Mouse (Mus musculus) heart, adult 8-10 months (tissue): ENCODE results near the gene Exoc3l2. TPM values are rescaled to one million over a fixed set of nuclear protein-coding genes. Genes with fewer than 3 reads are reported as not detected.

Source experiments
- DNase-seq: peaks from one replicate; pipeline ENCODE4 v3.0.0; 2022; ENCODE audit warnings: low spot score
- total RNA-seq, 4 experiments: library from RNA; stranded (reverse); gene quantifications; 2 replicates each; pipeline ENCODE4 v1.2.4; 2022

Exoc3l2 gene
- total RNA-seq, result 1 to 10 TPM in 3 of 4 experiments, under 1 TPM in 1; 0.94 to 1.5 (median 1.1) TPM

DNA sequence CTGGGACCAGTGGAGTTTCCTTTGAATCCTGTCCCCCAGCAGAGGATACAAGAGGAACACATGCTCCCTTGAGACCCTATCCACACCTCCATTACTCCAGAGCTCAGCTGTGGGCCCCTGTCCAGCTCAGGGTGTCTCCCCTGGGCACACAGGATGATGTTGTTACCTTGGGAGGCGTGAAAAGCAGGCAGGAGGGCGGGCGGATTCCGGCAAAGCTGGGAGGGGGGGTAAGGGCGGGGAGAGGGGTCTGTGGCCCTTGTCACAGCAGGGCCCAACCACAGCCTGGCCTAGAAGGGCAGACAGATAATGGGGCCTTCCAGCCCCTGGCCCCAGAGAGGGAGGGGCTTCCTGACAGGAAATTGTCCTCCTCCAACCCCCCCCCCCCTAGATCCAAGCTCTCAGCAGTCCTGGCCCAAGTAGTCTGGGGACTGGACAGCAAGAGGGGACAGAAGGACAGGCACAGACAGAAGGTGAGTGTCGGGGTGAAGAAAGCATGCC is at the start of gene Exoc3l2:
TSS of gene Exoc3l2 (plus strand) at position 448 of the 498 bp plus-strand sequence.
- DNase-seq, result no peak

DNA sequence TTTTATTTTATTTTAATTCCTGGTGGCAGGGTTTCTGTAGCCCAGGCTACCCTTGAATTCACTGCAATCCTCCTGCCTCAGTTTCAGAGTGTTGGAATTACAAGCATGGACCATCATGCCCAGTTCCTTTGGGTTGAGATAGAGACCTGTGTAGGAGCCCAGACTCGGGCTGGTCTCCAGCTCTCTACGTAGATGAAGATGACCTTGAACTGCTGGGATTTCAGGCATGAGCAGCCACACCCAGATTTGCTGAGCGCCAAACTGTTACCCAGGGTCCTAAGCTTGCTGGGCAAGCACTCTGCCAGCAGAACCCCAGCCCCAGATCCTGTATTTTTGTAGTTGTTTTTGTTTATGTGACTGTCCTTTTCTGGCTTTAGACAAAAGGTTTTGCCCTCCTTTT is 49.6 kb upstream of the Exoc3l2 start:
- no peak for DNase-seq

DNA sequence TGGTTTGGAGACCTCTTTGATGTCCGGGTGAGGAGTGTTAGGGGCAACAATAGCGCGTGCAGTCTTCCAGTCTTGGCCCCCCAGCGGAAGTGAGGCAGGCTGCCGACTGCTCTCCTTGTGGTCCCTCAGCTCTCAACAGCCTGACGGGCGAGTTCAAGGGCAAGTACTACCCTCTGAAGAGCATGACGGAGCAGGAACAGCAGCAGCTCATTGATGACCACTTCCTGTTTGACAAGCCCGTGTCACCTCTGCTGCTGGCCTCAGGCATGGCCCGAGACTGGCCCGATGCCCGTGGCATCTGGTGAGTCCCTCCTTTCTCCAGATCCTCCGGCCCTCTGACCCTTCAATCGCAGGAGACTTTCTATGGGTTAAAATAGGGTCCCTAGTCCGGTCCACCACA is 46.5 kb upstream of the Exoc3l2 start:
- no peak for DNase-seq

DNA sequence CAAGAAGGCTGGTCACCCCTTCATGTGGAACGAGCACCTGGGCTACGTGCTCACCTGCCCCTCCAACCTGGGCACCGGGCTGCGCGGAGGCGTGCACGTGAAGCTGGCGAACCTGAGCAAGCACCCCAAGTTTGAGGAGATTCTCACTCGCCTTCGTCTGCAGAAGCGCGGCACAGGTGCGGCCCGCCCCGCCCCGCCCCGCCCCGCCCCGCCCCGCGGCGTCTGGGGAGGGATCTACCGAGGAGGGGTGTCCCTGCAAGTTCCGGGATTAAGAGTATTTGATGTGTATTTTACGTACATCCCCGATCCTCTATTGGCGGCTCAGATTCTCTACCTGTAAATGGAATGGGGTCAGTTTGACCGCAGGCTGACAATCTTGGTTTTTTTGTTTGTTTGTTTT is 43.0 kb upstream of the Exoc3l2 start:
- no peak for DNase-seq

DNA sequence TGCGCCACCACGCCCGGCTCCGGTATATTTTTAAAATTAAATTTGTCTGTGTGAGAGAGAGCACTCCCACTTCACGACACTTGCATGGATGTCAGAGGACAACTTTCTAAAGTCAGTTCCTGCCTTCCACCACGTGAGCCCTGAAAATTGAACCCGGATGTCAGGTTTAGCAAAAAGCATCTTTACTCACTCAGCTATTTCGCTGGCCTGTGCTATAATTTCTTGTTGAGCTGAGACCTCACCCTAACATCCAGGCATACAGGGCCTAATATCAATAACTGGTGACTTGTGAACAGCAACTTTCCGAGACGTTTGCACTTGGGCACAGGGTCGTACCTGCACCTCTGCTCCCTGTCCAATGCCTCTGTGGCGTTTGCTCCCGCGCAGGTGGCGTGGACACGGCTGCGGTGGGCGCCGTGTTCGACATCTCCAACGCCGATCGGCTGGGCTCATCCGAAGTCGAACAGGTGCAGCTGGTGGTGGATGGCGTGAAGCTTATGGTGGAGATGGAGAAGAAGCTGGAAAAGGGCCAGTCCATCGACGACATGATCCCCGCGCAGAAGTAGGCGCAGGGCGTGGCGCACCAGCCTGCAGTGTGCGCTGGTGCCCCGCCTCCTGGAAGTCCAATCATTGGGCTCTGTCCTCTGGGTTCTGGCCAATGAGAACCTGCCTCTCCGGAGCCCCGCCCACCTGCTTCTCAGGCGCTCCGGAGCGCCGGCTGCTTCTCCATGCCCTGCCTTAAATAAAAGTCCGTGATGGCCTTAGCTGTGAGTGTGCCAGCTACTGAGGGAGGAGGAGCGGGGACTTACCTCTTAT is 42.1 kb upstream of the Exoc3l2 start:
- DNase-seq, result peak; percentile 68

DNA sequence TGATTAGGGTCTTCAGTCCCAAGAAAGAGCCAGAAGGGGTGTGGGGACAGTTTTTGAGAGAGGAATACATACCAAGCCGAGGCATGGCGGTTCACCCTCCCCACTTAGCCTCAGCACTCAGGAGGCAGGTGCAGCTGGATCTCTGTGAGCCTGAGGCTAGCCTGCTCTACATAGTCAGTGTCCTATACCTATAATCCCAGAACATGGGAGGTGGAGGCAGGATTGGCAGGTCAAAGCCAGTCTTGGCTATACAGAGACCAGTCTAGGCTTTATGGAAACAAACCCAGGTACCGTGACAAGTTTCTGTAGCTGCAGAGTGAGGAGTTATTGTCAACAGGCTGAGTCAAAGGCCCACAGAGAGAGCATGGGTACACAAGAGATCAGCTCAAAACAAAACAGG is 40.0 kb upstream of the Exoc3l2 start:
- DNase-seq, result no peak

DNA sequence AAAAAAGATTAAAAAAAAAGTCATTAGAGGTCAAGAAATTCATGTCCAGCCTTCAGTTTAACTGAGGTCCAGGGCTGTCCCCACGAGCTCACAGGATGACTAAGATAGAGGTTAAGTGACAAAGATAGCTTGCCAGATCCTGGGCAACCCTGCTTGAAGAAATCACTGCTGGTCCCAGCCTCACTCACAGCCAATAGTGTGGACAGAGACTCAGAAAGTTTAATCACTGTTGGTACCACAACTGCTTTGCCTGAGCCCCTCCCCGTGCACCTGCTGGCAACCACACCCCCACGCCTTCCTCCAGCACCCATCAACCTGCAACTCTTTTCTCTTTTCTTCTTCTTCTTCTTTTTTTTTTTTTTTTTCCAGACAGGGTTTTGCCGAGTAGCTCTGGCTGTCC is 39.1 kb upstream of the Exoc3l2 start:
- no peak for DNase-seq

DNA sequence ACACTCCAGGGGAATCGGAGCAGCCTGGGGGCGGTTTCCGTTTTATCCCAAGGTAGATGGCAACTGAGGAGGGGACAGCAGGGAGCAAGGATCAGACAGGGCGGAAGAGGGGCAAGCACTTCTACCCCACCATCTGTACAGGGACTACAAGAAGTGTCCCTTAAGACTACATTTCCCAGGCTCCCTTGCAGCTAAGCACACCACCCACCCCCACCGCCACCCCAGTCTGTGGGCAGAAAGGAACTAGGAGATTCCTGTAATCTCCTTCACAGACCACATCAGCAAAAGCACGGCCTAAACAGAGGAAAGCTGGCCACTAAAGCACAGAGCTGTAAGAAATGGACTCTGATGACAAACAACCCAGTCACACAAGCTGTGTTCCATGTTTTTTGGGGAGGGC is 36.8 kb upstream of the Exoc3l2 start:
- no peak for DNase-seq

DNA sequence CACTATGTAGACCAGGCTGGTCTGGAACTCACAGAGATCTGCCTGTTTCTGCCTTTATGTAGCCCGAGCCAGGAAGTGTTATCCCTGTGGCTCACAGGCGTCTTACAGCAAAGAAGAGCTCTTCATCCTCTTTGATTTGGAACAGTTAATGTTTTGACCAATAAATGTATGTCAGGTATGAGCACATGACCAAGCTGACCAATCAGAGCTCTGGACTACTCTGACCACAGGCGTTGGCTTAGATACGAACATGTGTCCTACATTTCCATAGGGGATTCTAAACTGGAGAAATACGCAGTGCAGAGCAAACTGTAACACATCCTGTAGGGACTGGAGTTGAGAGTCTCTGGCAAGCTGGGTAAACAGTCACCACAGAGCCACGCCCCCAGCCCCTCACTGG is 36.2 kb upstream of the Exoc3l2 start:
- DNase-seq, result no peak

DNA sequence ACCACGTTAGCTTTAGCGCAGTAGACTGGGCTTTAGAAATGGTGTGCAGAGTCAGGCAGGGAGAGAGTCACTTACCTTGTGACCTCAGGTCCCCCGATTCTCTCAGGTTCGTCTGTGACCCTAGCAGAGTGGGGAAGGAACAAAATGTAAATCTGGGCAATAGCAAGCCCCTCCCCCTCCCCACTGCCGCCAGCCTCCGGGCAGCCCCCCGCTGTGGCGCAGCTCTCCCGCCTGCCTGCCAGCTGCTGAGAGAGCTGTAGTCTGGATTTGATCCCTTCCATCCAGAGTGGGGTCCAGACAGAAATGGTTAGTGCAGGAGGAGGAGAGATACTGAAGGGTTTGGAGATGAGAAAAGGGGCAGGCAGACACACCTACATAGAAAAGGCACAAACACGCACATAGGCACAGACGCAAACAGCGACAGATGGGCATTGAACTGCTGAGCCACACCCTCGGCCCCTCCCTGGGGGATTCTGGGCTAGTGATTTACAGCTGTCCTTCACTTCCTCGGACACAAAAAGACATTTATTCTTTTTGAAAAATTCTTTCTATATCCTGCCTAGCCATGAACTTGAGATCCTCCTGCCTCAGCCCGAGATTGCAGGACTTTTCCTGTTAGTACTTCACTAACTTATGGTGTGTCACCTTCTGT is 35.0 kb upstream of the Exoc3l2 start:
- DNase-seq, result no peak

DNA sequence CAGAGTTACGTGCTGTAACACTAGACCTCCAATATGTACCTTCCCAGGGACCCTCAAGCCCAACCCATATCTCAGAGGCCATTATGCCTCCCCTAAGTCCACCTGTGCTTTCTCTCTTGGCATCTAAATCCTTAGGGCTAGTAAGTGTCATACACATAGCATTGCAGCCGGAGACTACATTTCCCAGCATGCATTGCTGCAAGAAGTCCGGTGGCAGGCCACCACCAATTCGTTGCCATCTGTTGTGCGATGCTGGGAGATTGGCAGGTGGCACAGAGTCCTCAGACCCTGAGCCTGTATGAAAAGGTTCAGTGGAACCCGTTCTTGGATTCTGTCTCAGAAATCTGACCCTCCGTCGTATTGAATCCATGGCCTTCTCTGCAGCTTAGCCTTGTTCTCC is 33.4 kb upstream of the Exoc3l2 start:
- no peak for DNase-seq

DNA sequence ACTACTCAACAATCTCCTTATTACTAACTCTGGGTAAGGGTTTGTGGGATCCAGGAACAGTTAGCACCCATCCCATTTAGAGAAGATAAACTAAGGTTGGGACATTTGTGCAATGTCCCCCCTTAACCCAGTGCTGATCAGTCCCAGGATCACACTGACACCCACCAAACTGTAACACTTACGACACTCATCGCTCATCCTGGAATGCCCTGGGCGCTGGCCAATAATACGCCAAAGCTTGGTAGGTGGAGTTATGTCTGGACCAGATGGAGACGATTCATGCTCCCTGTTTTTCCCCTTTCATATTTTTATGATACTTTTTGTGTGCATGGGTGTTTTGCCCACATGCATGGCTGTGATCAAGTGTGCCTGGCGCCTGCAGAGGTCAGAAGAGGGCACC is 32.7 kb upstream of the Exoc3l2 start:
- DNase-seq, result no peak

DNA sequence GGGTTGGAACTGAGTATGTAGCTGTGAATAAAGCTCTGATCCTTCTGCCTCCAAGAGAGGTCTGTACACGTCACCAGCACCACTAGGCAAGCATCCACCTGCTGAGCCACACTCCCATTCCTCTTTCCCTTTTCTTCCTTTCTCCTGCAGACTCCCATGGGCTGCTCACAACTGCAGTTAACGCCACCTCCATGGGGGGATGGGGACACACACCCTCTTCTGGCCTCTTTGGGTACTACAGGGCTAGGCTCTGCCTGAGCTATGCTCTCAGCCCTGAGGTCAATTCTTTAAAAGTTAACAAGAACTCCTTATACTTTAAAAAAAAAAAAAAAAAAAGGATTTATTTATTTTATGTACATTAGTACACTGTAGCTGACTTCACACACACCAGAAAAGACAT is 30.7 kb upstream of the Exoc3l2 start:
- DNase-seq, result no peak

DNA sequence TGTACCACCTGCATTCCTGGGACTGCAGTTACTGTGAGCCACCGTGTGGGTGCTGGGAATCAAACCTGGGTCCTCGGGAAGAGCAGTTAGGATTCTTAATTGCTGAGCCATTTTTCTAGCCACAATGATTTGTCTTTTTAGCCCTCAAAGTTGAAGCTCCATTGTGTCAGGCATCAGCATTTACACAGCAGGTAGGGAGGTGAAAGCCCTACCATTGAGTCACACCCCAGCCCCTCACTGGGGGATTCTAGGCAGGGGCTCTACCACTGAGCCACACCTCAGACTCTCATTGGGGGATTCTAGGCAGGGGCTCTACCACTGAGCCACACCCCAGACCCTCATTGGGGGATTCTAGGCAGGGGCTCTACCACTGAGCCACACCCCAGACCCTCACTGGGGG is 26.9 kb upstream of the Exoc3l2 start:
- DNase-seq, result no peak

DNA sequence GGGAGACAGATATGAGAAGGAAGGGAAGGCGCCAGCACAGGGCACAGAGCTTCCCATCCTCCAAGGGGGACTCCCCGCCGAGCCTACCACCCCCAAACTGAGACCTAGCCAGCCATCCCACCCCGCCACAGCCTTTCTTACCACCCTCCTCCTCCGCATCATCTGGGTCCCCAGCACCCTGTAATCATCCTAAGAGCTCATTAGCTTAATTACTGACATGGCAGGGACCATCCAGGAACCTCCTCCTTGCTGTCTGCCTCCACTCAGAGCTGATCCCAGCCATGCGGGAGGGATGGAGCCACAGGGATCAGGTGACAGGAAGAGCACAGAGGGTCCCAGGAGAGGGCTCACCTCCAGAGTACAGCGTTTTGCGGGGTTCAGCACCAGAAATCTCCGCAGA is 26.1 kb upstream of the Exoc3l2 start:
- DNase-seq, result no peak

DNA sequence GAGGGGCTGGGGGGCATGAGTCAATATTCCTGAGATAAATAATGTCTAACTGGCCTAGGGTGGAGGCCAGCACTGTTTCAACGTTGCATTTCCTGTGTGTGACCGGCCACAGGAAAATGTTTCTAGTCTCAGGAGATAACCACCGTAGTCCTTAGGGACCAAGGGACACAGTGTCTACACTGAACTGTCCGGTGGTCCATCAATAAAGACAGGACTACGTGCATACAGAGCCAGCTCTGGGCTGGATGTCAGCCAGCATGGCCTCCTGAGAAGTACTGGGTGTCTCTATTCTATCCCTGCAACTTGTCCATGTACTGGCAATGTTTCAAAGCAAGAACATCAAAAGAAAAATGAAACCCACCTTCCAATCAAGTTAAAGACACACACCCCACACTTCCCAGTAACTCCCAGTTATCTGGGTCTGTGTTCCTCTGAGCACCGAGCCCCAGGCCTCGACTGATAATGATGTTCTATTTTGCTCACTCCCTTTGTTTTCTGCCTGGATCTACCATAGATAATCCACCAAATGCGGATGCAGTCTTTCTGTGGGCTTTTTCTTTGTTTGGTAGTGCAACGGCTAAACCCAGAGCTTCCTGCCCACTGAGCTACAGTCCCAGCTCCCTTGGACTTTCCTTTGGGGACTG is 21.6 kb upstream of the Exoc3l2 start:
- DNase-seq, result no peak

DNA sequence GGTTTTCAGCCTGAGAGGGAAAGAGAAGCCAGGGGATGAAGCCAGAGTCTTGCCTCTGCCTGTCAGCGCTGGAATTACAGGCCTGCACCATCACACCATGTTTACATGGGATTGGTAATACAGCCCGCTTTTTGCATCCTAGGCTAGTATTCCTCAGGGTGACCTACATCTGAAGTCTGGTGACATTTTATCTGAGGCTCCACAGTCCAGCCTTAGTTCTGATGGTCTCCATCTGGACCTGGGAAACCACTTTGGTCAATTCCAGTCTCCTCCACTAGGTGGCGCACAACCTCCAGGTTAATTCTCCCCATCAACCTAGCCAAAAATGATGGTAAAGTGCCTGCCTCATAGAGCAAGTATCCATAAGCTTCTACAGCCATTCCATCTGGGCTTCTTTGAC is 19.8 kb upstream of the Exoc3l2 start:
- peak; percentile 85 for DNase-seq

DNA sequence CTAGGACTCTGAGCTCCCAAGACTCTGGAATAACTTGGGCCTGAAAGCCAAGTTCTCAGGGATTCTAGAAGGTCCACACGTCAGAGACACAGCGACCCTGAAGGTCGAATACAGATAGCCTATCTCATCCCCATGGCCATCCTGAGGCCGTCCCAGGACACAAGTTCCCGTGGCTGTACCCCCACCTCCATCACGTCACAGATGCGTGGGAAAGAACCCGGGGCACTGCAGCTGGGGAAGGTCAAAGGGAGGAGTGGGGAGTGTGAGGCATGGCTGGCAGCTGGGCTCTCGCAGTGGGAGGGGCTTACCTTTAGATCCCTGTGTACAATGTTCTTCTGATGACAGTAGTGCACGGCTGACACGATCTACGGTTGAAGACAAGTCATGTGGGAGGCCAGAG is 18.3 kb upstream of the Exoc3l2 start:
- DNase-seq, result no peak

DNA sequence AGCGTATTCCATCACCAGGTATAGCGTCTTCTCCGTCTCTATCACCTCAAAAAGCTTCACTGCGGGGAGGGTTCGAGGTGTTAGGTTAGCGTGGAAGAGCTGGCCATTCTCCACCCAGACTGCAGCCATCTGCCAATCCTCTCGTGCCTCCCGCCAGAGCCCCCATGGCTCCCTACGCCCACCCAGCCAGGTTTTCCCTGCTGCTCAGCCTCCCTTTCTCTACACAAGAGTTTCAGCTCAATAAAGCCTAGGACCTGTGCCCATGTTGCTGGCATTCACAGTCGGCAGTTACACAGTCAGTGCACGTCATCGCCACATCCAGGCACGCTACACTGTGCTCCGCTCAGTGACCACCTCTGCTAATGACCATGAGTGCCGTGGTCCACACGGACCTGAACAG is 15.4 kb upstream of the Exoc3l2 start:
- no peak for DNase-seq

DNA sequence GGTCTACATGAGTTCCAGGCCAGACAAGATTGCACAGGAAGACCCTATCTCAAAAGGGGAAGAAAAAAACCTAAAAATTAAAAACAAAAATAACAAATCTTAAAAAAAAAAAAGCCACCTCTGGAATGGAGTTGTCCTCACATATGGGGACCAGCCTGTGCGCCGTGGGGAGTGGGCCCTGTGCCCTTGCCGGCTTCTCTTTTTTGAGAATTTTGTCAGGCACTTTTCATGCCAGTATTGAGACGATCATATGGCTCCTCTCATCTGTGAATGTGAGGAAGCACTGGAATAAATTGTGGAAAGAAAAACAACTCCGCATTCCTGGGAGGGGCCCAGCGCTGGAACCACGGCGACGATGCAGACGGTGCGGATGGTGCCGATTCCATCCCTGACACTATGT is 14.0 kb upstream of the Exoc3l2 start:
- no peak for DNase-seq

DNA sequence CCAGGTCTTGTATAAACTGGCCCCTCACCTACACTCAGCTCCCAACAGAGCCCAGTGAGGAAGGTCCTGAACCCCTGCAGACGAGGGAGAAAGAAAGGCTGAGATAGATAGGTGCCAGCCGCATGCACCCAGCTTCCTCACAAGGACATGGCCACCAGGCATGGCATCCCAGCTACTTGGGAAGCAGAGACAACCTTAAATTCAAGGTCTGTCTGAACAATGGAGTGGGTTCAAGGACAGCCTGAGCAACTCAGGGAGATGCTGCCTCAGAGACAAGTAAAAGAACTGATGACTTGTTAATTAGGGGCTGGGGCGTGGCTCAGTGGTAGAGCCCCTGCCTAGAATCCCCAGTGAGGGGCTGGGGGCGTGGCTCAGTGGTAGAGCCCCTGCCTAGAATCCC is 7.9 kb upstream of the Exoc3l2 start:
- no peak for DNase-seq

DNA sequence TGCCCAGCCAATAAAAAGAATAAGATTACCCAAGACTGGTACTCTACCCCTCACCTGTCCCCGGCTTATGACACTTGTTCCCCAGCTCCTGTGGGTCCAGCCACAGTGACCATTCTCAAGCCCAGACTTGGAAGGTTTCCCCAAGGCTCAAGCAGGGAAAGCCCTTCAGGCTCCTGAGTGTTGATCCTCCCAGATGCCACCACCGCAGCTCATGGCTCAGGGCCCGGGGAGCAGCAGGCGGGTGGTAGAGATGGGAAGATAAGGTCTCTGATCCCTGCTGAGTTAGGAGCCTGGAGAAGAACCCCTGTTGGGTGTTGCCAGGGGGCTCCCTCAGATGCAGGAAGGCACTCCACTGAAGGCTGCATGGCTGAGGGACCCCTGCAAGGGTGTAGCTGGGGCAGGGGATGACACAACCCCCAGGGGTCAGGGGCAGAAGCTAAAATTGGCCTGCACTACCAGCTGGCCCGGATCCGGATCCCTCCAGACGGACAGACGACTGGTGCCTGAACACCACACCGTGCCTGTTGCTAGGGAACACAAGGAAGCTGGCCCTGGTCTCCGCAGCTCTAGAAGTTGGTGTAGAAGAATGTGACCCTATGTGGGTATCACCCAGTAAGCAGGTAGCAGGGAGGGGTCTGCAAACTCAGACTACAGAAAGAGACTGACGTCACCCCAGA is 7.2 kb upstream of the Exoc3l2 start:
- no peak for DNase-seq
